ENCODE assay signal across 8 mouse cellular contexts in genomic region chrX:102157423-102157791, GRCm38 (mm10). TPM values are rescaled to one million over a fixed set of nuclear protein-coding genes. Genes with fewer than 3 reads are reported as not detected.
DNase-seq lines count a peak whose midpoint lies in the region; ATAC-seq and TF ChIP-seq lines count a peak whose summit lies in the region.

No protein-coding gene starts in this region.

- WGBS in kidney, adult 2 months: 34% methylated on average over 5 of the region's 5 CpGs
- WGBS in hindbrain, embryonic 11.5 days: 52% methylated on average over 5 of the region's 5 CpGs
- WGBS in midbrain, embryonic 11.5 days: 54% methylated on average over 5 of the region's 5 CpGs

- no peaks in the 10 kb centered on the region for H3K9me3 ChIP-seq in hindbrain, embryonic 11.5 days (ENCODE audit: control insufficient read depth, low read length)
- H3K9me3 ChIP-seq in midbrain, embryonic 11.5 days (ENCODE audit: control insufficient read depth, low read length): no peaks in the 10 kb centered on the region

- POLR2A ChIA-PET in Patski (lab: Charles Lee): no interaction called here

- CTCF ChIA-PET in Patski (lab: Charles Lee): no interaction called here

- H3K4me3 ChIP-seq in kidney, adult 2 months (ENCODE audit: insufficient read depth, low read depth, low read length): peak overlapping the region; percentile 74
- H3K4me3 ChIP-seq in hindbrain, embryonic 11.5 days (ENCODE audit: low read depth, low read length): peak overlapping the region; percentile 42
- peak overlapping the region; percentile 41 for H3K4me3 ChIP-seq in midbrain, embryonic 11.5 days (ENCODE audit: low read depth, low read length)

- H3K27me3 ChIP-seq in kidney, adult 2 months (replicated peaks; ENCODE audit: control insufficient read depth, insufficient read depth, low read length): no peaks in the 10 kb centered on the region
- H3K27me3 ChIP-seq in Patski: no peaks in the 10 kb centered on the region
- no peaks in the 10 kb centered on the region for H3K27me3 ChIP-seq in hindbrain, embryonic 11.5 days (ENCODE audit: control insufficient read depth, insufficient read depth, low read length)
- H3K27me3 ChIP-seq in midbrain, embryonic 11.5 days (ENCODE audit: control insufficient read depth, insufficient read depth, low read length): no peaks in the 10 kb centered on the region

- ATAC-seq in Patski: no peak
- no peak for ATAC-seq in hindbrain, embryonic 11.5 days (ENCODE audit: low FRiP score)
- no peak; the same call in 1 of the 2 replicates for ATAC-seq in midbrain, embryonic 11.5 days (ENCODE audit: low FRiP score)

- DNase-seq in kidney, adult 2 months: no peak
- no peak for DNase-seq in kidney, adult 18-20 months
- no peak for DNase-seq in Patski (ENCODE audit: low read depth, low spot score)
- no peak for DNase-seq in hindbrain, embryonic 11.5 days (ENCODE audit: low spot score)
- DNase-seq in midbrain, embryonic 11.5 days (ENCODE audit: low spot score, missing footprints): no peak
- no peak for DNase-seq in B cell, adult 2 months
- no peak for DNase-seq in gastrocnemius, adult 18-20 months (ENCODE audit: low spot score)
- no peak for DNase-seq in cerebellum, postnatal 25 days

- H3K4me2 ChIP-seq in hindbrain, embryonic 11.5 days (replicated peaks; ENCODE audit: low read depth, low read length): 0 out of 2 replicates have a peak overlapping the region, but pooled peaks have one; percentile 7
- H3K4me2 ChIP-seq in midbrain, embryonic 11.5 days: peak overlapping the region; percentile 38

- peak overlapping the region; percentile 31; the same call in 1 of the 2 replicates for H3K9ac ChIP-seq in hindbrain, embryonic 11.5 days (ENCODE audit: low read depth, low read length)
- peak overlapping the region; percentile 48 for H3K9ac ChIP-seq in midbrain, embryonic 11.5 days (ENCODE audit: low read length)

- in situ Hi-C loops in Patski (cut with MboI; ENCODE audit: low pct_unique_long_range_greater_than_20kb): loop anchor here (10.0 kb wide), 1 partner anchor 193 kb away; no protein-coding TSS in a partner anchor

- no peak for TF ChIP-seq POLR2A in kidney, adult 2 months (IDR thresholded peaks at IDR 0.05; ENCODE audit: low read depth, low read length)

- H3K27ac ChIP-seq in kidney, adult 2 months (ENCODE audit: insufficient read depth, low read depth, low read length): peak overlapping the region; percentile 93
- peak overlapping the region; percentile 60 for H3K27ac ChIP-seq in hindbrain, embryonic 11.5 days (ENCODE audit: low read depth, low read length)
- H3K27ac ChIP-seq in midbrain, embryonic 11.5 days (ENCODE audit: low read depth, low read length): peak overlapping the region; percentile 48; the same call in 1 of the 2 replicates

- H3K36me3 ChIP-seq in kidney, adult 2 months (ENCODE audit: control insufficient read depth, insufficient read depth, low read length): no peaks in the 10 kb centered on the region
- no peaks in the 10 kb centered on the region for H3K36me3 ChIP-seq in hindbrain, embryonic 11.5 days (ENCODE audit: control insufficient read depth, insufficient read depth, low read length)
- no peaks in the 10 kb centered on the region for H3K36me3 ChIP-seq in midbrain, embryonic 11.5 days (ENCODE audit: control insufficient read depth, insufficient read depth, low read length)

- H3K4me1 ChIP-seq in kidney, adult 2 months (ENCODE audit: control insufficient read depth, insufficient read depth, low read length): no peaks in the 10 kb centered on the region
- no peaks in the 10 kb centered on the region for H3K4me1 ChIP-seq in hindbrain, embryonic 11.5 days (replicated peaks; ENCODE audit: control insufficient read depth, insufficient read depth, low read length)
- no peaks in the 10 kb centered on the region for H3K4me1 ChIP-seq in midbrain, embryonic 11.5 days (ENCODE audit: control insufficient read depth, insufficient read depth, low read length)

- no peak for TF ChIP-seq CTCF in kidney, adult 2 months (conservative IDR thresholded peaks at IDR 0.05; ENCODE audit: insufficient read depth, insufficient read length, low read depth, low read length)
- peak; percentile 29 for TF ChIP-seq CTCF in Patski (IDR thresholded peaks at IDR 0.05)

RNA-seq across cellular contexts. Expression of gene Ercc6l, which starts 0.5 kb away (rescaled TPM):
- polyA plus RNA-seq in kidney, adult 2 months (2012; rRNA removed): 0.10 and 0.13 TPM in 2 replicates
- polyA plus RNA-seq in Patski (2021): 5.7 TPM
- polyA plus RNA-seq in hindbrain, embryonic 11.5 days (2014; fragmentation: Nextera tagmentation; extraction: Ambion mirVana): 16.1 and 18.8 TPM in 2 replicates
- polyA plus RNA-seq in midbrain, embryonic 11.5 days (2014; fragmentation: Nextera tagmentation; extraction: Ambion mirVana): 19.9 and 23.4 TPM in 2 replicates
- total RNA-seq in gastrocnemius, adult 18-20 months (2021): under 1 TPM; 0.09 to 0.11 TPM

RNA-seq across cellular contexts. Expression of gene Rps4x, which starts 31.8 kb away (rescaled TPM):
- 354 and 511 TPM in 2 replicates for polyA plus RNA-seq in kidney, adult 2 months (2012; rRNA removed)
- 1,274 TPM for polyA plus RNA-seq in Patski (2021)
- 644 and 684 TPM in 2 replicates for polyA plus RNA-seq in hindbrain, embryonic 11.5 days (2014; fragmentation: Nextera tagmentation; extraction: Ambion mirVana)
- 657 and 675 TPM in 2 replicates for polyA plus RNA-seq in midbrain, embryonic 11.5 days (2014; fragmentation: Nextera tagmentation; extraction: Ambion mirVana)
- total RNA-seq in gastrocnemius, adult 18-20 months (2021): 100 to 1,000 TPM; 453 to 571 TPM

RNA-seq across cellular contexts. Expression of gene Pin4, which starts 38.2 kb away (rescaled TPM):
- polyA plus RNA-seq in kidney, adult 2 months (2012; rRNA removed): 2.0 and 5.2 TPM in 2 replicates
- polyA plus RNA-seq in Patski (2021): 76.5 TPM
- polyA plus RNA-seq in hindbrain, embryonic 11.5 days (2014; fragmentation: Nextera tagmentation; extraction: Ambion mirVana): 70.7 and 81.7 TPM in 2 replicates
- polyA plus RNA-seq in midbrain, embryonic 11.5 days (2014; fragmentation: Nextera tagmentation; extraction: Ambion mirVana): 70.8 and 78.5 TPM in 2 replicates
- total RNA-seq in gastrocnemius, adult 18-20 months (2021): 10 to 100 TPM; 35.5 to 38.2 TPM

Comparison
In these comparisons a context has a peak if more than half of its experiments do, and no peak if none do; other contexts are left out.
1. RNA of gene Pin4, which starts 38.2 kb away (polyA plus RNA-seq): 76.5 TPM in Patski (single experiment), 70.8 to 78.5 TPM in midbrain, embryonic 11.5 days and 70.7 to 81.7 TPM in hindbrain, embryonic 11.5 days; 2.0 to 5.2 TPM in kidney, adult 2 months; every median in the first group is over 10 times any median in the second.
2. Peak in every context shown above with its lines, with median percentiles within 50 percentile points of each other: H3K27ac ChIP-seq and H3K4me3 ChIP-seq.